Mouse (Mus musculus): ENCODE results near the gene Fam3b. TPM values are rescaled to one million over a fixed set of nuclear protein-coding genes. Genes with fewer than 3 reads are reported as not detected.

Fam3b gene
- 1.9 TPM for polyA plus RNA-seq (2017; shearing (Covaris generic))

GRCm38 (mm10) chr16:97514099-97514940 is at the start of gene Fam3b:
Fam3b (minus strand) TSS chr16:97514816.

GRCm38 (mm10) chr16:97462481-97463181 is 52.0 kb downstream of the Fam3b start, which contains the start of gene Mx1:
Mx1 (minus strand) TSS chr16:97462907.

Other genes with a start within 250 kb of the Fam3b start
- gene Bace2, start 158.1 kb downstream of the Fam3b start, polyA plus RNA-seq (2017; shearing (Covaris generic)), result 4.4 TPM
- 4.7 TPM for gene Mx1, start 51.9 kb downstream of the Fam3b start, polyA plus RNA-seq (2017; shearing (Covaris generic))
- gene Tmprss2, start 96.4 kb upstream of the Fam3b start, polyA plus RNA-seq (2017; shearing (Covaris generic)), result not detected
- 0.14 TPM for gene Ripk4, start 249.0 kb upstream of the Fam3b start, polyA plus RNA-seq (2017; shearing (Covaris generic))

Data from effector memory CD4-positive, alpha-beta T cell, adult 5 months (primary cell).